Mouse (Mus musculus): ENCODE data around the gene Nop53. TPM values are rescaled to one million over a fixed set of nuclear protein-coding genes. Genes with fewer than 3 reads are reported as not detected.

Nop53 gene
- total and polyA plus RNA-seq, 3 experiments, result 118 to 630 (median 328) TPM

DNA sequence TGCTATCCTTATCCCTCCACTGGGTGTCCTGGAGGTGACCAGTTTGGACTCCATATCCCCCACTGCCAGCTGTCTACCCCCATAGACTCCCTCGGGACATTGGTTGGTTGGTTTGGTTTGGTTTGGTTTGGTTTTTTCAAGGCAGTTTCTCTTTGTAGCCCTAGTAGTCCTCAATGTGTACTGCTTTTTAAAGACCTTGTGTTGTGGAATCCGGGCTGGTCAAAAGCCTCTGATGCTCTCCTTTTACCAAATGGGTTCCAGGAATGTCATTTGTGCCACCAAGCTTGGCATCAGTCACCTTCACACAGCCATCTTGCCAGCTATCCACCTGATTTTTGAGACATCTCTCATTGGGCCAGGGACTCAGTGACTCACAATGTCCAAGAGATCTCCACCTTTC, 31.1 kb downstream of the Nop53 start:
- Histone ChIP-seq H3K27me3 (ENCODE audit: insufficient read depth, low read length) (peaks cover 5% of the 10 kb centered on the region; the same call in 1 of the 2 replicates), H3K9me3 (replicated peaks) (no peaks in the 10 kb centered on the region), H3K4me1 (ENCODE audit: insufficient read depth, low read depth, low read length) (peaks cover 21% of the 10 kb centered on the region), H3K36me3 (replicated peaks) (peaks cover 38% of the 10 kb centered on the region), H3K4me3 (ENCODE audit: low read depth, low read length) (no peak overlapping the region)
- TF ChIP-seq GATA1 (IDR thresholded peaks at IDR 0.05; ENCODE audit: borderline replicate concordance, low read length), result no peak
- TF ChIP-seq TAL1 (conservative IDR thresholded peaks at IDR 0.05; ENCODE audit: low read depth, low read length), result no peak
- TF ChIP-seq GATA2 (IDR thresholded peaks at IDR 0.05; ENCODE audit: borderline replicate concordance, low read depth, low read length), result no peak
- TF ChIP-seq CTCF (IDR thresholded peaks at IDR 0.05; ENCODE audit: low read depth, low read length), result no peak
- TF ChIP-seq POLR2AphosphoS5 (IDR thresholded peaks at IDR 0.05; ENCODE audit: insufficient replicate concordance, low read depth, low read length), result no peak
- ATAC-seq (ENCODE audit: extremely low read depth, insufficient number of reproducible peaks, low FRiP score, poor library complexity, severe bottlenecking) (no peak), DNase-seq (ENCODE audit: low spot score) (no peak)

DNA sequence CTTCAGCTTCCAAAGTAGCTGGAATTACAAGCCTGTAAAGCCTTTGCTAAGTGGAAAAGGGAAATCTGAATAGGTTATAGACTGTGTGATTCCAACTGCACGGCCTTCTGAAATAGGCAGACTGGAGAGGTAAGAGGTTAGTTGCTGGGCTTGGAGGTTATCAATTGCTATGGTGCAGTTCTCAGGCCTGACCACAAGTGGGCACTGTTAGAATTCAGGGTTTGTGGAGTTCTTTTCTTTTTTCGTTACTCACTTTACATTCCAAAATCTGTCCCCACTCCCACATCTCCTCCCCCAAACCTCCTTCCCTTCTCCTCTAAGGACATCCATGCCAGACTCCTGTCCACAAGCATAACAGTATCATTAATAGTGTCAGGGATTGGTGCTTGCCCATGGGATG, 31.6 kb downstream of the Nop53 start:
- H3K36me3 ChIP-seq (replicated peaks), result peaks cover 33% of the 10 kb centered on the region
- ATAC-seq (ENCODE audit: extremely low read depth, insufficient number of reproducible peaks, low FRiP score, poor library complexity, severe bottlenecking) (no peak), DNase-seq (ENCODE audit: low spot score) (no peak)
- H3K27me3 ChIP-seq (ENCODE audit: insufficient read depth, low read length), result peaks cover 5% of the 10 kb centered on the region; the same call in 1 of the 2 replicates
- H3K4me1 ChIP-seq (ENCODE audit: insufficient read depth, low read depth, low read length), result peaks cover 16% of the 10 kb centered on the region
- H3K4me3 ChIP-seq (ENCODE audit: low read depth, low read length), result no peak overlapping the region
- no peak for TF ChIP-seq POLR2AphosphoS5 (IDR thresholded peaks at IDR 0.05; ENCODE audit: insufficient replicate concordance, low read depth, low read length)
- peak; percentile 97 for TF ChIP-seq CTCF (IDR thresholded peaks at IDR 0.05; ENCODE audit: low read depth, low read length)
- H3K9me3 ChIP-seq (replicated peaks), result no peaks in the 10 kb centered on the region

DNA sequence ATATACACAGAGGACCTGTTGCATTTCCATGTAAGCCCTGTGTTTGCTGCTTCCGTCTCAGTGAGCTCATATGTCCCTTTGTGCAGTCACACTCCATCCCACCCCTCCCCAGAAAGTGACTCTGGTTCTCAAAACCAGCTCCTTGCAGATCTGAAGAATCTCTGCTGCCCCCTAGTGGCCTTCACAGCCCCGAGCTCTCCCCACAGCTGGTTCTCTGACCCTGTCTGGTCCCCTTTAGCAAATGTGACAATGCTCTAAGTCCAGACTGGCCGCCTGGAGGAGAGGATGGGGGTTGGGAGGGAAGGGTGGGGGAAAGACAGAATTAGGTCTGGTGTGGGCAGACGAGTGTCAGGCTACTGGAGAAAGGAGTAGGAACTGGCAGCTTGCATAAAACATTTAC, 33.7 kb downstream of the Nop53 start:
- DNase-seq (ENCODE audit: low spot score) (peak; percentile 50), ATAC-seq (ENCODE audit: extremely low read depth, insufficient number of reproducible peaks, low FRiP score, poor library complexity, severe bottlenecking) (peak; percentile 54)
- TF ChIP-seq CTCF (IDR thresholded peaks at IDR 0.05; ENCODE audit: low read depth, low read length), result peak; percentile 50
- no peak for TF ChIP-seq TAL1 (conservative IDR thresholded peaks at IDR 0.05; ENCODE audit: low read depth, low read length)
- Histone ChIP-seq H3K4me1 (ENCODE audit: insufficient read depth, low read depth, low read length) (peaks cover 4% of the 10 kb centered on the region; the same call in 1 of the 2 replicates), H3K4me3 (ENCODE audit: low read depth, low read length) (no peak overlapping the region), H3K27me3 (ENCODE audit: insufficient read depth, low read length) (peaks cover 17% of the 10 kb centered on the region), H3K36me3 (replicated peaks) (peaks cover 15% of the 10 kb centered on the region), H3K9me3 (replicated peaks) (no peaks in the 10 kb centered on the region)

DNA sequence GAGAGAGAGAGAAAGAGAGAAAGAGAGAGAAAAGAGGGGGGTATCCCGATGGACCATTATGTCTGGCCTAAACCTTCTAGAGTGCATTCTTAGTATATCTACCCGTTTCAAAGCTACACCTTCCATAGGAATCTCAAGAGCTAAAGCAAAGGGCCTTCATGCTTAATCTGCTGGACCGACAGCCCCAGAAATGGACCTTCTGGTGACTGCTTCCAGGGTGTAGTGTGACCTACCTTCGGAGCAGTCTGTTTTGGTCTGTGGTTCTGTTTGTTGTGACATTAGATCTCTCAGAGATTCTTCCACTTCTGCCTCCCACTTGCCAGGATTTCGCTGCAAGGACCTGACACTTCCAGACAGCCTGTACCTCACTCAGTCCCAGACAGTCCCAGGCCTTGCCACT, 35.4 kb downstream of the Nop53 start:
- Histone ChIP-seq H3K4me3 (ENCODE audit: low read depth, low read length) (no peak overlapping the region), H3K4me1 (ENCODE audit: insufficient read depth, low read depth, low read length) (peaks cover 4% of the 10 kb centered on the region; the same call in 1 of the 2 replicates), H3K27me3 (ENCODE audit: insufficient read depth, low read length) (peaks cover 25% of the 10 kb centered on the region), H3K9me3 (replicated peaks) (no peaks in the 10 kb centered on the region), H3K36me3 (replicated peaks) (peaks cover under 1% of the 10 kb centered on the region)
- no peak for TF ChIP-seq CTCF (IDR thresholded peaks at IDR 0.05; ENCODE audit: low read depth, low read length)
- no peak for TF ChIP-seq GATA2 (IDR thresholded peaks at IDR 0.05; ENCODE audit: borderline replicate concordance, low read depth, low read length)
- TF ChIP-seq POLR2AphosphoS5 (IDR thresholded peaks at IDR 0.05; ENCODE audit: insufficient replicate concordance, low read depth, low read length), result no peak
- no peak for TF ChIP-seq TAL1 (conservative IDR thresholded peaks at IDR 0.05; ENCODE audit: low read depth, low read length)
- TF ChIP-seq GATA1 (IDR thresholded peaks at IDR 0.05; ENCODE audit: borderline replicate concordance, low read length), result no peak
- no peak for DNase-seq (ENCODE audit: low spot score)
- no peak for ATAC-seq (ENCODE audit: extremely low read depth, insufficient number of reproducible peaks, low FRiP score, poor library complexity, severe bottlenecking)

DNA sequence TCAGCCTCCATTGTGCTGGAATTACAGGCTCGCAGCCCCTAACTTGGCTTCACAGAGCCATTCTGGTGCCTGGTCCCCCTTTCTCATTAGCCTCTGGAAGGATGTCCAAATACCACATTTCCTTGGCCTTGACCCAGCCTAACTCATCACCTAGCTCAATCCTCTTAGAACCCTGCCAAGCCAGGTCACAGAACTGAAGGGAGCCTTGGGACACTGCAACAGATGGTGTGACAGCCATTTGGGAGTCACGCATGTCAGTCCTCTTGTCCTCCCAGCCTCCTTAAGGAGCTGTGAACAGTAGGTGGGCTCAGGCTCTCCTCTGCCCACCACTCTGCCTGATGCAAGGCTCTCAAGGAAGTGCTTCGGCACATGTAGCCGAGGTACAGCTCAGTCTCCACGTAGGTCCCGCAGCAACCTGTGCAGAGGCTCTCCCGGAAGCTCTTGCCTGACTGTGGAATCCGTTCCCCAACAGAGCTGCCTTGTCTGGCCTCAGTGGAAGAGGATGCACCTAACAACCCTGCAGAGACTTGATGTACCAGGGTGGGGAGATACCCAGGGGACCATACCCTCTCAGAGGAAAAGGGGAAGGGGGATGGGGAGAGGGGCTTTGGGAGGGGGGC, 37.8 kb downstream of the Nop53 start:
- peaks cover 25% of the 10 kb centered on the region for H3K27me3 ChIP-seq (ENCODE audit: insufficient read depth, low read length)
- DNase-seq (ENCODE audit: low spot score) (no peak), ATAC-seq (ENCODE audit: extremely low read depth, insufficient number of reproducible peaks, low FRiP score, poor library complexity, severe bottlenecking) (no peak)
- H3K9me3 ChIP-seq (replicated peaks), result no peaks in the 10 kb centered on the region
- H3K36me3 ChIP-seq (replicated peaks), result no peaks in the 10 kb centered on the region
- no peak for TF ChIP-seq GATA2 (IDR thresholded peaks at IDR 0.05; ENCODE audit: borderline replicate concordance, low read depth, low read length)
- no peak for TF ChIP-seq CTCF (IDR thresholded peaks at IDR 0.05; ENCODE audit: low read depth, low read length)
- TF ChIP-seq POLR2AphosphoS5 (IDR thresholded peaks at IDR 0.05; ENCODE audit: insufficient replicate concordance, low read depth, low read length), result no peak
- no peak for TF ChIP-seq GATA1 (IDR thresholded peaks at IDR 0.05; ENCODE audit: borderline replicate concordance, low read length)
- no peak for TF ChIP-seq TAL1 (conservative IDR thresholded peaks at IDR 0.05; ENCODE audit: low read depth, low read length)
- H3K4me3 ChIP-seq (ENCODE audit: low read depth, low read length), result no peak overlapping the region
- peaks cover 4% of the 10 kb centered on the region; the same call in 1 of the 2 replicates for H3K4me1 ChIP-seq (ENCODE audit: insufficient read depth, low read depth, low read length)

DNA sequence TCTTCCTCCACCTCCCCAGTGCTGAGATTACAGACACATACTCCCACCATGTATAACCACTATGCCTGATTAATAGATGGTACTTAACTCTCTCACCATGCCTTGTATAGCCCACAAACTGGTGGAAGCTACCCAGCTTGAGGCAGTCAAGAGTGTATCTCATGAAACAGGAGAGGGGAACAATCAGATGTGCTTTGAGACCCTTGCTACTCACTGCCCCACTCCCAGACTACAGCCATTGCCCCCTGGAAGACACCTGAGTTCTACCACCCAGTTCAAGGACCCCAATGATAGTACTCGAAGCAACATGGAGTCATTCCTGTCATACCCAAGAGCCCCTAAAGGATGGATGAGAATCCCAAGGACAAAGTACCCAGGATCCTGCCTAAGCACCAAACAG, 39.3 kb downstream of the Nop53 start:
- no peak for TF ChIP-seq GATA1 (IDR thresholded peaks at IDR 0.05; ENCODE audit: borderline replicate concordance, low read length)
- TF ChIP-seq POLR2AphosphoS5 (IDR thresholded peaks at IDR 0.05; ENCODE audit: insufficient replicate concordance, low read depth, low read length), result no peak
- no peak for TF ChIP-seq TAL1 (conservative IDR thresholded peaks at IDR 0.05; ENCODE audit: low read depth, low read length)
- no peak for TF ChIP-seq GATA2 (IDR thresholded peaks at IDR 0.05; ENCODE audit: borderline replicate concordance, low read depth, low read length)
- TF ChIP-seq CTCF (IDR thresholded peaks at IDR 0.05; ENCODE audit: low read depth, low read length), result no peak
- ATAC-seq (ENCODE audit: extremely low read depth, insufficient number of reproducible peaks, low FRiP score, poor library complexity, severe bottlenecking), result no peak
- H3K4me1 ChIP-seq (ENCODE audit: insufficient read depth, low read depth, low read length), result 0 out of 2 replicates have a peak, but pooled peaks cover under 1% of the 10 kb centered on the region
- peaks cover 25% of the 10 kb centered on the region for H3K27me3 ChIP-seq (ENCODE audit: insufficient read depth, low read length)
- no peaks in the 10 kb centered on the region for H3K36me3 ChIP-seq (replicated peaks)
- DNase-seq (ENCODE audit: low spot score), result no peak
- H3K4me3 ChIP-seq (ENCODE audit: low read depth, low read length), result no peak overlapping the region
- H3K9me3 ChIP-seq (replicated peaks), result no peaks in the 10 kb centered on the region

Data from G1E (cell line).